Mouse (Mus musculus) MEL (cell line): Measurements from ENCODE around the gene Sat1. TPM values are rescaled to one million over a fixed set of nuclear protein-coding genes. Genes with fewer than 3 reads are reported as not detected.

ENCODE experiments used
- DNase-seq: peaks from one replicate; pipeline ENCODE4 v3.0.0; 2011; ENCODE audit warnings: low read depth, low spot score
- H3K27ac ChIP-seq: 2 replicates; pipeline ENCODE4 v1.5.1; 2012; ENCODE audit warnings: low read depth, mild to moderate bottlenecking, control low read depth, low read length, moderate library complexity; ENCODE audit not compliant: control insufficient read depth
- H3K27me3 ChIP-seq, 2 experiments: fragments of 150-350 bp in 1 of 2; sonication (generic) in 1 of 2; 2 replicates each; pipeline ENCODE4 v1.6.1; 2012; ENCODE audit warnings: low read length in 2 of 2, mild to moderate bottlenecking in 2 of 2, improper control_type of control experiment in 1 of 2, moderate library complexity in 1 of 2; ENCODE audit not compliant: insufficient read depth in 2 of 2, control insufficient read depth in 1 of 2
- H3K36me3 ChIP-seq, 2 experiments: 2 replicates each; pipeline ENCODE4 v1.6.1; 2012 to 2014; ENCODE audit warnings: low read length in 2 of 2, improper control_type of control experiment in 1 of 2, inconsistent platforms in 1 of 2, mild to moderate bottlenecking in 1 of 2; ENCODE audit not compliant: insufficient read depth in 2 of 2, control insufficient read depth in 1 of 2
- H3K4me1 ChIP-seq, 2 experiments: fragments of 150-350 bp in 1 of 2; sonication (generic) in 1 of 2; 2 replicates each; pipeline ENCODE4 v1.6.1; 2012; ENCODE audit warnings: low read length in 2 of 2, improper control_type of control experiment in 1 of 2, mild to moderate bottlenecking in 1 of 2; ENCODE audit not compliant: insufficient read depth in 2 of 2, control insufficient read depth in 1 of 2
- H3K4me3 ChIP-seq, 2 experiments: fragments of 150-350 bp in 1 of 2; sonication (generic) in 1 of 2; 2 replicates each; pipeline ENCODE4 v1.5.1; 2012; ENCODE audit warnings: low read depth in 2 of 2, low read length in 2 of 2, mild to moderate bottlenecking in 2 of 2, moderate library complexity in 2 of 2, control low read depth in 1 of 2, improper control_type of control experiment in 1 of 2; ENCODE audit not compliant: control insufficient read depth in 1 of 2, insufficient read depth in 1 of 2
- H3K79me2 ChIP-seq: 2 replicates; pipeline ENCODE4 v1.6.1; 2012; ENCODE audit warnings: mild to moderate bottlenecking, low read length, moderate library complexity; ENCODE audit not compliant: control insufficient read depth, poor library complexity, insufficient read depth
- H3K9ac ChIP-seq: 2 replicates; pipeline ENCODE4 v1.6.1; 2012; ENCODE audit warnings: low read depth, mild to moderate bottlenecking, control low read depth, low read length, moderate library complexity; ENCODE audit not compliant: control insufficient read depth, poor library complexity, severe bottlenecking
- H3K9me3 ChIP-seq: fragments of 150-350 bp; sonication (generic); replicated peaks from 2 replicates; pipeline ENCODE4 v1.6.1; 2012; ENCODE audit warnings: mild to moderate bottlenecking, low read length, improper control_type of control experiment, moderate library complexity; ENCODE audit not compliant: insufficient read depth
- BHLHE40 ChIP-seq: IDR thresholded peaks from 2 replicates; pipeline ENCODE4 v1.6.1; 2012; ENCODE audit warnings: low read depth, mild to moderate bottlenecking, inconsistent platforms, low read length, improper control_type of control experiment, borderline replicate concordance
- CHD1 ChIP-seq: IDR thresholded peaks from 2 replicates; pipeline ENCODE4 v1.6.1; 2012; ENCODE audit warnings: low read depth, mild to moderate bottlenecking, inconsistent platforms, low read length, improper control_type of control experiment
- CHD2 ChIP-seq: IDR thresholded peaks from 2 replicates; pipeline ENCODE4 v1.6.1; 2011; ENCODE audit warnings: low read length, improper control_type of control experiment
- CTCF ChIP-seq, 3 experiments: IDR thresholded peaks in 2 of 3; conservative IDR thresholded peaks in 1 of 3; 2 replicates each; pipeline ENCODE4 v1.5.1; 2011 to 2012; ENCODE audit warnings: low read length in 3 of 3, low read depth in 2 of 3, mild to moderate bottlenecking in 2 of 3, improper control_type of control experiment in 1 of 3, inconsistent platforms in 1 of 3, mixed read lengths in 1 of 3, moderate library complexity in 1 of 3; ENCODE audit not compliant: control insufficient read depth in 1 of 3, insufficient read depth in 1 of 3, poor library complexity in 1 of 3, severe bottlenecking in 1 of 3
- E2F4 ChIP-seq: IDR thresholded peaks from 2 replicates; pipeline ENCODE4 v1.6.1; 2011; ENCODE audit warnings: low read depth, low read length, improper control_type of control experiment, borderline replicate concordance
- ELF1 ChIP-seq: IDR thresholded peaks from 2 replicates; pipeline ENCODE4 v1.6.1; 2014; ENCODE audit warnings: low read depth, mild to moderate bottlenecking, inconsistent platforms, low read length, improper control_type of control experiment, moderate library complexity
- EP300 ChIP-seq, 2 experiments: IDR thresholded peaks; 2 replicates each; pipeline ENCODE4 v1.6.1; 2011; ENCODE audit warnings: improper control_type of control experiment in 2 of 2, low read length in 2 of 2, low read depth in 1 of 2, mild to moderate bottlenecking in 1 of 2
- ETS1 ChIP-seq: IDR thresholded peaks from 2 replicates; pipeline ENCODE4 v1.6.1; 2012; ENCODE audit warnings: low read depth, mild to moderate bottlenecking, inconsistent platforms, low read length, improper control_type of control experiment, moderate library complexity
- GABPA ChIP-seq: IDR thresholded peaks from 2 replicates; pipeline ENCODE4 v1.6.1; 2012; ENCODE audit warnings: low read depth, mild to moderate bottlenecking, inconsistent platforms, low read length, improper control_type of control experiment, moderate library complexity
- GATA1 ChIP-seq: IDR thresholded peaks from 2 replicates; pipeline ENCODE4 v1.6.1; 2011; ENCODE audit warnings: low read depth, low read length, improper control_type of control experiment
- HCFC1 ChIP-seq: IDR thresholded peaks from 2 replicates; pipeline ENCODE4 v1.6.1; 2012; ENCODE audit warnings: low read depth, mild to moderate bottlenecking, inconsistent platforms, low read length, improper control_type of control experiment, moderate library complexity
- JUND ChIP-seq: IDR thresholded peaks from 2 replicates; pipeline ENCODE4 v1.6.1; 2011; ENCODE audit warnings: low read depth, mild to moderate bottlenecking, improper control_type of control experiment, low read length
- KAT2A ChIP-seq: conservative IDR thresholded peaks from 2 replicates; pipeline ENCODE4 v1.6.1; 2012; ENCODE audit warnings: low read depth, low read length, improper control_type of control experiment, inconsistent platforms
- MAFK ChIP-seq: IDR thresholded peaks from 2 replicates; pipeline ENCODE4 v1.6.1; 2011; ENCODE audit warnings: low read depth, mild to moderate bottlenecking, low read length, improper control_type of control experiment, borderline replicate concordance
- MAX ChIP-seq: IDR thresholded peaks from 2 replicates; pipeline ENCODE4 v1.6.1; 2011; ENCODE audit warnings: low read length, improper control_type of control experiment
- MAZ ChIP-seq: IDR thresholded peaks from 2 replicates; pipeline ENCODE4 v1.6.1; 2012; ENCODE audit warnings: low read depth, mild to moderate bottlenecking, inconsistent platforms, low read length, improper control_type of control experiment
- MEF2A ChIP-seq: IDR thresholded peaks from 2 replicates; pipeline ENCODE4 v1.6.1; 2014; ENCODE audit warnings: low read depth, mild to moderate bottlenecking, inconsistent platforms, low read length, improper control_type of control experiment; ENCODE audit not compliant: poor library complexity, insufficient replicate concordance, severe bottlenecking; ENCODE audit errors: extremely low read depth
- MXI1 ChIP-seq: IDR thresholded peaks from 2 replicates; pipeline ENCODE4 v1.6.1; 2011; ENCODE audit warnings: mild to moderate bottlenecking, low read depth, low read length, improper control_type of control experiment
- MYB ChIP-seq: IDR thresholded peaks from 2 replicates; pipeline ENCODE4 v1.6.1; 2011; ENCODE audit warnings: mild to moderate bottlenecking, low read depth, low read length, improper control_type of control experiment
- MYC ChIP-seq: IDR thresholded peaks from 2 replicates; pipeline ENCODE4 v1.6.1; 2011; ENCODE audit warnings: low read depth, mild to moderate bottlenecking, low read length, improper control_type of control experiment, moderate library complexity
- NELFE ChIP-seq: IDR thresholded peaks from 2 replicates; pipeline ENCODE4 v1.6.1; 2011; ENCODE audit warnings: low read depth, low read length, improper control_type of control experiment
- NRF1 ChIP-seq: IDR thresholded peaks from 2 replicates; pipeline ENCODE4 v1.6.1; 2014; ENCODE audit warnings: low read depth, mild to moderate bottlenecking, inconsistent platforms, low read length, improper control_type of control experiment, moderate library complexity; ENCODE audit not compliant: poor library complexity, insufficient read depth, severe bottlenecking
- POLR2A ChIP-seq, 2 experiments: IDR thresholded peaks; 2 replicates each; pipeline ENCODE4 v1.6.1; 2011 to 2012; ENCODE audit warnings: low read length in 2 of 2, mild to moderate bottlenecking in 2 of 2, control low read depth in 1 of 2, improper control_type of control experiment in 1 of 2, low read depth in 1 of 2, moderate library complexity in 1 of 2; ENCODE audit not compliant: control insufficient read depth in 1 of 2, insufficient read depth in 1 of 2, poor library complexity in 1 of 2
- POLR2AphosphoS2 ChIP-seq: IDR thresholded peaks from 2 replicates; pipeline ENCODE4 v1.6.1; 2011; ENCODE audit warnings: low read length, improper control_type of control experiment
- POLR2AphosphoS5 ChIP-seq: IDR thresholded peaks from 2 replicates; pipeline ENCODE4 v1.6.1; 2012; ENCODE audit warnings: low read depth, borderline replicate concordance, mild to moderate bottlenecking, inconsistent platforms, low read length, moderate library complexity, mixed read lengths
- RAD21 ChIP-seq: IDR thresholded peaks from 2 replicates; pipeline ENCODE4 v1.6.1; 2011; ENCODE audit warnings: mild to moderate bottlenecking, low read depth, low read length, improper control_type of control experiment
- SMC3 ChIP-seq: IDR thresholded peaks from 2 replicates; pipeline ENCODE4 v1.6.1; 2011; ENCODE audit warnings: low read depth, low read length, improper control_type of control experiment
- TAL1 ChIP-seq: IDR thresholded peaks from 2 replicates; pipeline ENCODE4 v1.6.1; 2012; ENCODE audit warnings: mild to moderate bottlenecking, inconsistent platforms, low read length, moderate library complexity, mixed read lengths
- TBP ChIP-seq: IDR thresholded peaks from 2 replicates; pipeline ENCODE4 v1.8.0; 2011; ENCODE audit warnings: low read depth, low read length, improper control_type of control experiment
- TCF12 ChIP-seq: IDR thresholded peaks from 2 replicates; pipeline ENCODE4 v1.6.1; 2014; ENCODE audit warnings: low read depth, mild to moderate bottlenecking, inconsistent platforms, low read length, improper control_type of control experiment, moderate library complexity
- UBTF ChIP-seq: IDR thresholded peaks from 2 replicates; pipeline ENCODE4 v1.6.1; 2012; ENCODE audit warnings: low read depth, mild to moderate bottlenecking, inconsistent platforms, low read length, improper control_type of control experiment, moderate library complexity, borderline replicate concordance; ENCODE audit not compliant: insufficient read depth
- USF1 ChIP-seq: IDR thresholded peaks from 2 replicates; pipeline ENCODE4 v1.6.1; 2014; ENCODE audit warnings: low read depth, mild to moderate bottlenecking, inconsistent platforms, low read length, improper control_type of control experiment, moderate library complexity
- USF2 ChIP-seq, 2 experiments: IDR thresholded peaks; 2 replicates each; pipeline ENCODE4 v1.6.1; 2011 to 2012; ENCODE audit warnings: improper control_type of control experiment in 2 of 2, low read length in 2 of 2, borderline replicate concordance in 1 of 2, inconsistent platforms in 1 of 2, low read depth in 1 of 2, mild to moderate bottlenecking in 1 of 2; ENCODE audit not compliant: insufficient read depth in 1 of 2
- ZC3H11A ChIP-seq: IDR thresholded peaks from 2 replicates; pipeline ENCODE4 v1.6.1; 2012; ENCODE audit warnings: low read depth, mild to moderate bottlenecking, inconsistent platforms, low read length, improper control_type of control experiment
- ZKSCAN1 ChIP-seq: IDR thresholded peaks from 2 replicates; pipeline ENCODE4 v1.6.1; 2012; ENCODE audit warnings: low read depth, mild to moderate bottlenecking, inconsistent platforms, low read length, improper control_type of control experiment, moderate library complexity
- ZNF384 ChIP-seq: IDR thresholded peaks from 2 replicates; pipeline ENCODE4 v1.6.1; 2012; ENCODE audit warnings: low read depth, mild to moderate bottlenecking, inconsistent platforms, low read length, improper control_type of control experiment
- polyA plus RNA-seq, 2 experiments: library from polyadenylated mRNA; stranded (reverse) in 1 of 2; unstranded in 1 of 2; fragments of >175 nt in 1 of 2; fragments of >200 nt in 1 of 2; gene quantifications; 2 replicates each; pipeline versions ENCODE4 v1.2.1 to v1.2.4; 2012; ENCODE audit warnings: low replicate concordance in 2 of 2, low read depth in 1 of 2; ENCODE audit not compliant: insufficient read length in 2 of 2, insufficient read depth in 1 of 2, missing spikeins in 1 of 2
- total RNA-seq: library from RNA; depleted of rRNA; stranded (reverse); fragments of 300-350 nt; gene quantifications from 2 replicates; pipeline ENCODE4 v1.2.3, GENCODE M21; 2012; rRNA removed

Sat1 gene
- total RNA-seq, result 70.8 and 74.3 TPM in 2 replicates
- 100 to 1,000 TPM in 1 of 2 experiments, 10 to 100 TPM in 1; 73.7 to 167 TPM for polyA plus RNA-seq

DNA sequence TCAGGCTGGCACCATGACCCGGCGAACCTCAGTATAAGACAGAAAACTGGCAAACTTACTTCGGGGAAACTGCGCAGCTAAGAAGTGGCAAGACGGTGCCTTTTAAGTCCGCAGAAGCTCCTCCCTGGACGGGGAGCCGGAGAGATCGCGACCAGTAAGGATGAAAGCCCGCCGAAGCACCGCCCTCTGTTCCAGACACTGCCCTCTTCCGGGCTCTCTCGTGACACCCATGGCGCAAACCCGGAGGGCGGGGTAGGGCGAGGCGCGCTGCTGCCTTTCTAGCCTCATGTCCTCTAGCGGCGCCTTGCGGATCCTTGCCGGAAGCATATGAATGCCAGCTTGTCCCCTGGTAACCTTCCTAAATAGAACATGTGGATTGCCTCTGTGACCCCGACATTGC lies at the start of gene Sat1:
Gene Sat1 (minus strand): TSS at position 179 of the 400 bp plus-strand sequence.
- peak within 1 kb of the TSS; percentile 67 for H3K27ac ChIP-seq
- H3K36me3 ChIP-seq, result peaks cover 2 to 7% of the 10 kb centered on the region in 2 experiments; a peak in 3 of 4 replicates
- H3K79me2 ChIP-seq, result peaks cover 2% of the 10 kb centered on the region
- DNase-seq, result peak; percentile 96
- H3K27me3 ChIP-seq, result no peaks in the 10 kb centered on the region
- H3K4me3 ChIP-seq, result peak within 1 kb of the TSS; percentile 67 to 98
- peak within 1 kb of the TSS; percentile 76 for H3K9ac ChIP-seq
- no peaks in the 10 kb centered on the region for H3K9me3 ChIP-seq
- H3K4me1 ChIP-seq, result peaks cover 0 to 2% of the 10 kb centered on the region in 2 experiments; a peak in 1 of 4 replicates
- TF ChIP-seq MYB, result no peak
- no peak for TF ChIP-seq GABPA
- no peak for TF ChIP-seq ZKSCAN1
- peak; percentile 92 for TF ChIP-seq ELF1
- TF ChIP-seq POLR2AphosphoS2, result peak; percentile 91
- no peak for TF ChIP-seq GATA1
- TF ChIP-seq NRF1, result peak; percentile 24; the same call in 1 of the 2 replicates
- no peak for TF ChIP-seq CHD1
- TF ChIP-seq USF1, result peak; percentile 56
- peak; percentile 4 to 93; a peak in 3 of 4 replicates for TF ChIP-seq POLR2A (IDR thresholded peaks at IDR 0.05; ENCODE audit: control insufficient read depth in 1 of 2, insufficient read depth in 1 of 2, low read depth in 1 of 2, low read length in 2 of 2, poor library complexity in 1 of 2)
- TF ChIP-seq MAX, result peak; percentile 55
- no peak; the same call in 1 of the 2 replicates for TF ChIP-seq E2F4
- TF ChIP-seq TAL1, result no peak
- TF ChIP-seq TCF12, result peak; percentile 22; the same call in 1 of the 2 replicates
- 0 out of 2 replicates have a peak, but pooled peaks have one; percentile 17 for TF ChIP-seq ZNF384
- peak; percentile 80 for TF ChIP-seq MAZ
- TF ChIP-seq MYC, result peak; percentile 66; the same call in 1 of the 2 replicates
- TF ChIP-seq CTCF (IDR thresholded peaks at IDR 0.05 in 2 of 3, conservative IDR thresholded peaks at IDR 0.05 in 1 of 3; ENCODE audit: control insufficient read depth in 1 of 3, insufficient read depth in 1 of 3, low read depth in 2 of 3, low read length in 3 of 3, poor library complexity in 1 of 3, severe bottlenecking in 1 of 3), result peak; percentile 28 to 66 (median 63); a peak in 5 of 6 replicates
- TF ChIP-seq SMC3, result peak; percentile 44
- TF ChIP-seq CHD2, result no peak
- TF ChIP-seq NELFE, result peak; percentile 93
- TF ChIP-seq BHLHE40, result peak; percentile 83; the same call in 1 of the 2 replicates
- peak; percentile 97 for TF ChIP-seq TBP
- TF ChIP-seq KAT2A, result no peak
- TF ChIP-seq USF2 (IDR thresholded peaks at IDR 0.05; ENCODE audit: borderline replicate concordance in 1 of 2, insufficient read depth in 1 of 2, low read depth in 1 of 2, low read length in 2 of 2), result no peak
- TF ChIP-seq MAFK, result no peak
- TF ChIP-seq RAD21, result peak; percentile 48
- 0 out of 4 replicates have a peak, but pooled peaks of 1 of the 2 experiments have one; percentile 13 for TF ChIP-seq EP300 (IDR thresholded peaks at IDR 0.05; ENCODE audit: low read depth in 1 of 2, low read length in 2 of 2)
- peak; percentile 73 for TF ChIP-seq MXI1
- TF ChIP-seq ZC3H11A, result no peak
- no peak for TF ChIP-seq HCFC1
- no peak for TF ChIP-seq JUND
- no peak for TF ChIP-seq POLR2AphosphoS5
- no peak for TF ChIP-seq UBTF
- TF ChIP-seq MEF2A, result no peak
- no peak for TF ChIP-seq ETS1
